Mouse (Mus musculus): ENCODE results near the gene Slc6a16. TPM values are rescaled to one million over a fixed set of nuclear protein-coding genes. Genes with fewer than 3 reads are reported as not detected.

The Slc6a16 gene
- polyA plus RNA-seq, 1 experiment from 2014 or later = not detected

DNA sequence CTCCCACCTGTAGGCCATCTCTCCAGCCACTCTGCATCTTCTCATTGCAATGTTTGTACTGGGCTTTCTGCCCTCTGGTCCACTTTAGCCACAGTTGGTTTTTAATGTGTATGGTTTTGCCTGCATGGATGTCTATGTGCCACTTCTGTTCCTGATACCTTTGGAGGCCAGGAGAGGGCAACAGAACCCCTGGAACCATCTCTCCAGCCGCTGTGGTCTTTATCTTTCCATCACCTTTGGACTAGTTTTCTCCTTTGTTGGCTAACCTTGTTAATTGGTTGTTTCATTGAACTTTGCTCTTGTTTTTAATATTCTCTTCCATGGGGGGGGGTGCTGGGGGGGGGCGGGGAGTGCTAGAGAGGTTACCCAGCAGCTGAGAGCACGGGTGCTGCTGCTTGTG is 23.5 kb downstream of the Slc6a16 start:
- WGBS = 74% methylated on average over 3 of the region's 3 CpGs
- H3K4me1 ChIP-seq (replicated peaks) = no peaks in the 10 kb centered on the region
- no peak for ATAC-seq
- no peaks in the 10 kb centered on the region for H3K36me3 ChIP-seq
- no peaks in the 10 kb centered on the region for H3K9me3 ChIP-seq
- no peak overlapping the region for H3K4me2 ChIP-seq (replicated peaks)
- H3K27ac ChIP-seq = no peak overlapping the region
- no peak overlapping the region for H3K9ac ChIP-seq
- no peaks in the 10 kb centered on the region; the same call in 1 of the 2 replicates for H3K27me3 ChIP-seq (replicated peaks)
- no peak overlapping the region for H3K4me3 ChIP-seq (replicated peaks)

DNA sequence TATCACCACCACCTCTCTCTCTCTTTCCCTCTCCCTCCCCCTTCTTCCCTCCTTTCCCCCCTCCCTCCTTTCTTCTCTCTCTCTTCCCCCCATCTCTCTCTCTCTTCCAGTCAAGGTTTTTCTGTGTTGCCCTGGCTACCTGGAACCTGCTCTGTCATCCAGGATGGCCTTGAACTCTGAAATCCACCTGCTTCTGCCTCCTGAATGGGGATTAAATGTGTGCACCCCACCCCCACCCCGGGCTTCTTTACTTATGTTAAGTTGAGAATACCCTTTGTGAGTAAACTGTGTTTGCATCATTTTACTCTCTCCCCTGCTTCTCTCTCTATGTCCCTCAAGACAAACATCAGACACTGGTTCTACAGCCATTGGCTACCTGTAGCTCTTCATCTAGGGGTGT is 24.6 kb downstream of the Slc6a16 start:
- Histone ChIP-seq H3K27me3 (replicated peaks) (no peaks in the 10 kb centered on the region; the same call in 1 of the 2 replicates), H3K36me3 (no peaks in the 10 kb centered on the region), H3K4me3 (replicated peaks) (no peak overlapping the region), H3K4me2 (replicated peaks) (no peak overlapping the region), H3K4me1 (replicated peaks) (no peaks in the 10 kb centered on the region), H3K9me3 (no peaks in the 10 kb centered on the region), H3K9ac (no peak overlapping the region), H3K27ac (no peak overlapping the region)
- ATAC-seq = no peak
- WGBS = 86% methylated on average over 1 of the region's 1 CpGs

DNA sequence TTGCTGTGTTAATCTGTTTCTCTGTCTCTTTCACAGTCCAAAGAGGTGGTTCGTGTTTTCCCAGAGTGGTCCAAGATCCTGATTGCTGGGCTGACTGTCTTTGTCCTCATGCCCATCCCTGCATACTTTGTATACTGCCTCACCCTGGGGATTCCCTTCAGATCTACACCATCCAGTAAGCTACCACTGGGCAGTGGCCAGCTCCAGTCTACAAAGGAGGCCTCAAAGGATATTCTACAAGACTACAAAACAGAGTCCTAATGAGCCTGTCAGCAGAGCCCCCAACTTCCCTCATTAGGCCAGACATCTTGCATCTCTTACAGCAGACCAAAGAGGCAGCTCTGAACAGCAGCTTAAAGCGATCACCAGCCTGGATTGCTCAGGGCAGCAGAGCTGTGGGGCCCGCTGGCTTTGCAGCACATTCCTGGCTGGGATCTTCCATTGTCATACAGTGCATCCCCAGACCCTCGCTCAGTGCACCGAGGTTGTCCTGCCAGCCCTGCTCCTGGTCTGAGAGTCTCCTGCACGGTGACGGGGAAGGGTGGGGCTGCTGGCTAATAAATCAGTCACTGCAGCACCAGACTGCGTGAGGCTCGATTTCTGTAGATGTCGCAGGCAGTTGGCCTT is 32.0 kb downstream of the Slc6a16 start:
- Histone ChIP-seq H3K9ac (no peak overlapping the region), H3K4me2 (replicated peaks) (no peak overlapping the region), H3K27me3 (replicated peaks) (no peaks in the 10 kb centered on the region; the same call in 1 of the 2 replicates), H3K36me3 (no peaks in the 10 kb centered on the region), H3K4me3 (replicated peaks) (no peak overlapping the region), H3K27ac (no peak overlapping the region), H3K9me3 (no peaks in the 10 kb centered on the region), H3K4me1 (replicated peaks) (no peaks in the 10 kb centered on the region; the same call in 1 of the 2 replicates)
- 41% methylated on average over 10 of the region's 10 CpGs for WGBS
- ATAC-seq = peak; percentile 24; the same call in 1 of the 2 replicates

DNA sequence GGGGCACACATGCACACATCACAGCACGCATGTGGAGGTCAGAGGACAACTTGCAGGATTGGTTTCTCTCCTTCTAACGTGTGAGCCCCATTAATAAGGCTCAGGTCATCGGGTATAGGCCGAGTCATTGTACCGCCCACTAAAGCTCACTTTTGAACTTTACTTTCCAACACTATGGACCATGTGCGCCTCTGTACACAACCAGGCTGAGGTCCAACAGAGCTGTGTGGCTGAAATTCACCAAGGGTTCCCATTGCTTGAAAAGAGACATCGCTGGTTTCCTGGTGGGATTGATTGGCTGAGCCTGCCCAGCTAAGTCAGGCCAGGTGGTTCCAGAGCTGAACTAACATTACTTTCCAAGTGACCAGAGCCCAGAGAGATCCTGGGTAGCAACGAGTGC is 32.8 kb downstream of the Slc6a16 start:
- Histone ChIP-seq H3K9me3 (no peaks in the 10 kb centered on the region), H3K9ac (no peak overlapping the region)
- ATAC-seq = no peak

DNA sequence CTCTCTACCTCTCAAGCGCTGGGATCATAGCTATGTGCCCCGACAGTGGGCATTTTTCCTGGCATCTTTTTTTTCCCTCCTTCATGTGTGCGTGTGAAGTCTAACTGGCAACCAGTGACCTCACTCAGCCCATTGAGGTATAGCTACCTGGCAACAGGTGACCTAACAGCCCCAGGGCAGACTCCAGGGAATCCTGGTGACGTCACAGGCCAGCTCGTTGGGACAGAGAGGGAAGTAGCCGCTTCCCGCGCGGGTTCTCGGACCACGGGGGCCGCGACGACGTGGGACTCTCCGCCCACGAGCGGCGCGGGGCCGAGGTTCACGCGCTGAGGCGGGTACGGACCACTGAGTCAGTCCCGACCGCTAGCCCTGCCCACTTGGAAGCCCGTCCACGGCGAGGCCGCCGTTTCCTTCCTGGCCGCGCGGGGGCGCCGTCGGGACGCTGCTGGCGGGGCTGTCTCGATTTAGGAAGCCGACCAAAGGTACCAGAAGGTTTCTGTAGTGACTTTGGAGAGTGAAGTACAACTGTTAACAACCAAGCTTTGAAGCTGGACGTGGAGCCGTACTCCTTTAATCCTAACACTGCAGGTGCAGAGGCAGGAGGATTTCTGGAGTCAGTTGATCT is 36.4 kb downstream of the Slc6a16 start, which contains the start of gene Slc6a21:
Gene Slc6a21 (plus strand): TSS at position 378 of the 625 bp plus-strand sequence.
- H3K27me3 ChIP-seq (replicated peaks) = no peaks in the 10 kb centered on the region; the same call in 1 of the 2 replicates
- peak within 1 kb of the TSS; percentile 87 for H3K4me2 ChIP-seq (replicated peaks)
- ATAC-seq = peak; percentile 69
- 6% methylated on average over 44 of the region's 44 CpGs for WGBS
- no peaks in the 10 kb centered on the region for H3K36me3 ChIP-seq
- peak within 1 kb of the TSS; percentile 37; the same call in 1 of the 2 replicates for H3K9ac ChIP-seq
- no peak within 1 kb of the TSS for H3K27ac ChIP-seq
- peak within 1 kb of the TSS; percentile 49 for H3K4me3 ChIP-seq (replicated peaks)
- no peaks in the 10 kb centered on the region for H3K9me3 ChIP-seq
- no peaks in the 10 kb centered on the region; the same call in 1 of the 2 replicates for H3K4me1 ChIP-seq (replicated peaks)

More for the DNA sequence above, 32.8 kb downstream of the Slc6a16 start:
- no peaks in the 10 kb centered on the region for H3K36me3 ChIP-seq
- no peak overlapping the region for H3K4me3 ChIP-seq (replicated peaks)
- H3K27me3 ChIP-seq (replicated peaks) = no peaks in the 10 kb centered on the region; the same call in 1 of the 2 replicates
- WGBS = 85% methylated on average over 8 of the region's 8 CpGs
- H3K4me1 ChIP-seq (replicated peaks) = no peaks in the 10 kb centered on the region; the same call in 1 of the 2 replicates
- no peak overlapping the region for H3K4me2 ChIP-seq (replicated peaks)
- no peak overlapping the region for H3K27ac ChIP-seq

DNA sequence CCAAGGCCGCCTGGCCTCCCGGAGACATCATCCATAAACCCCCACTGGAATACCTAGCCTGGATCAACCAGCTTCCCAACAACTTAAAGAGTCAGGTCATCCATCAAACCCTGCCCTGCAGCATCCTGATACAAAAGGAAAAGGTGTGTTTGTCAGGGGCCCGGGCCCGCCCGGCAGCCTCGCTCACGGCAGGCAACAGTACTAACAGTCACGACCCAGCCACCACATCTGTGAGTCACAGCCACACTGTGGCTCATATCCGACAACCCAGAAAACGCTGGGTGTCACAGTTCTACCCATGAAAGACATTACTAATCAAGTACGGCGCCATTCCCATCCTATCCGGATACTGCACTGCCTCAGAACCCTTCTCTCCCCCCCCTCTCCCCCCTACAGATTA is 45.6 kb downstream of the Slc6a16 start:
- no peaks in the 10 kb centered on the region for H3K4me1 ChIP-seq (replicated peaks)
- no peaks in the 10 kb centered on the region for H3K36me3 ChIP-seq
- H3K4me2 ChIP-seq (replicated peaks) = no peak overlapping the region
- H3K9me3 ChIP-seq = no peaks in the 10 kb centered on the region
- no peak overlapping the region for H3K9ac ChIP-seq
- H3K4me3 ChIP-seq (replicated peaks) = no peak overlapping the region
- H3K27me3 ChIP-seq (replicated peaks) = no peaks in the 10 kb centered on the region
- H3K27ac ChIP-seq = no peak overlapping the region
- WGBS = 80% methylated on average over 13 of the region's 13 CpGs
- ATAC-seq = no peak

DNA sequence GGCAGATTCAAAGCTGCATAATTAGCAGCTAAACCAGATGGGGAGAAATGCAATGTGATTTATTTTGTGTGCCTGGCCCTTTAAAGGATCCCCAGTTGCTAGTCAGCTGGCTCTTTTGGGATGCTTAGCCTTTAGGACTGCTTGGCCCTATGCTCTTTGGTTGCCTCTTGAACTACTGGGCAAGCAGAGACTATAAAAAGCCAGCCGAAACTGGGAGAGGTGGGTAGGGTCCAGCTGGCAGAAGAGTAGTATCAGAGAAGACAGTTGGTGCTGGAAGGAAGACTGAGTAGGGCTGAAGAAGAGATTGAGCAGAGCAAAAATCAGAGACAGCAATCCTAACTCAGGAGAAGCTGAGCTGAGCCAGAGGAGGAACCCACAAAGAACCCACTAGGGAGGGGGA is 55.7 kb downstream of the Slc6a16 start:
- 0 out of 2 replicates have a peak, but pooled peaks cover 2% of the 10 kb centered on the region for H3K27me3 ChIP-seq (replicated peaks)
- H3K27ac ChIP-seq = no peak overlapping the region
- no peaks in the 10 kb centered on the region for H3K36me3 ChIP-seq
- peaks cover 5% of the 10 kb centered on the region for H3K4me1 ChIP-seq (replicated peaks)
- H3K4me3 ChIP-seq (replicated peaks) = no peak overlapping the region
- ATAC-seq = no peak
- no peak overlapping the region for H3K4me2 ChIP-seq (replicated peaks)
- H3K9me3 ChIP-seq = no peaks in the 10 kb centered on the region
- 79% methylated on average over 1 of the region's 1 CpGs for WGBS
- H3K9ac ChIP-seq = no peak overlapping the region

DNA sequence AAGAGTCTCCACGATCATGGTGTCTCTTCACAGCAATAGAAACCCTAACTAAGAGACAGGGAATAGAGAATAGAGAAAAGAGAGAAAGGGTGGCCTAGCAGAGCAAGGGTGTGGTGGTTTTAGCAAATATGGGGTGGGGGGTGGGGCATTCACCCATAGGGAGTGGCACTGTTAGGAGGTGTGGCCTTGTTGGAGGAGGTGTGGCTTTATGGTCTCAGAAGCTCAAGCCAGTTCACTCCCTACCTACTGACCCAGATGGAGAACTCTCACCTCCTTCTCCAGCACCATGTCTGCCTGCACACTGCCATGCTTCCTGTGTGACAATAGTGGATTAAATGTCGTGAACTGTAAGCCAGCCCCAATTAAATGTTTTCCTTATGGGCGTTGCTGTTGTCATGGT is 56.7 kb downstream of the Slc6a16 start:
- 62% methylated on average over 3 of the region's 3 CpGs for WGBS
- Histone ChIP-seq H3K4me2 (replicated peaks) (no peak overlapping the region), H3K4me1 (replicated peaks) (peaks cover 5% of the 10 kb centered on the region), H3K4me3 (replicated peaks) (no peak overlapping the region), H3K36me3 (no peaks in the 10 kb centered on the region), H3K27me3 (replicated peaks) (0 out of 2 replicates have a peak, but pooled peaks cover 2% of the 10 kb centered on the region), H3K9me3 (no peaks in the 10 kb centered on the region), H3K9ac (no peak overlapping the region), H3K27ac (no peak overlapping the region)
- no peak for ATAC-seq

DNA sequence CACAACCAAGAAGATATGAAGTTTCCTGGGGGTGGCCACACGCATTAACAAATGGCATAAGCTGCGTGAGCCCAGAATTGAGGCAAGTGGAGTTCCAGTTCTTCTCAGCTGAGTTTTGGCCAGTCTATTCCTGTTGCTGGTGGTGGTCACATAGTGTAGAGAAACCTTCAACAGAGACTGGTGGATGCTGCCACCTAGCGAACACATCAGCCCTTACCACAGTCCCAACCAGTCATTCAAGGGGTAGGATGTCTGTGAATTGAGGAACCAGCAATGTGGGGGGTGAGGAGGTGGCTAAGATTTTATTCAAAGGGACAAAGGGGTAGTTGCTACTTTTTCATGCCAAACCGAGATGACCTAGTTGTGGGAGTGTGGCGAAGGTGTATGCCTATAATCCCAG is 58.9 kb downstream of the Slc6a16 start:
- H3K27me3 ChIP-seq (replicated peaks) = no peaks in the 10 kb centered on the region
- H3K36me3 ChIP-seq = 0 out of 2 replicates have a peak, but pooled peaks cover 7% of the 10 kb centered on the region
- peak; percentile 79 for ATAC-seq
- no peak overlapping the region for H3K4me2 ChIP-seq (replicated peaks)
- no peaks in the 10 kb centered on the region for H3K9me3 ChIP-seq
- H3K9ac ChIP-seq = no peak overlapping the region
- H3K4me3 ChIP-seq (replicated peaks) = no peak overlapping the region
- H3K4me1 ChIP-seq (replicated peaks) = peaks cover 7% of the 10 kb centered on the region
- H3K27ac ChIP-seq = no peak overlapping the region
- WGBS = 14% methylated on average over 5 of the region's 5 CpGs

DNA sequence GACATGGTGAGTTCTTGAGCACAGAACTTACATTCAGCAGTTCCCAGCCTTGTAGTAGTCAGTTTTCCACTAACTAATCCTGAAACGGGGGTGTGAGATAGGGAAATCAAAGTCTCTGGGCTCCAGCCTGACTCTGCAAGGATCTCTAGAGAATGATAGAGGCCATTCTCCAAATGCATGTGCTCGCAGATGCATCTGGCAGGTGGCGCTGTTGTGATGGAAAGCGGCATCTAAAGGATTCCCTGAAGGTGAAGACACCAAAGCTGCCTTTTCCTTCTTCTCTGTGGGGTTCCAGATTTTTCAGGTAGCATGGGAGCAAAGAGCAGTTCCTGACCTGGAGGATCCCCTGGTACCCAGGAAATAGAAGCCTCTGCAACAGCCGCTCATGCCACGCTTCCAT is 59.4 kb downstream of the Slc6a16 start:
- ATAC-seq = no peak; the same call in none of the 2 replicates
- Histone ChIP-seq H3K4me1 (replicated peaks) (peaks cover 9% of the 10 kb centered on the region), H3K9ac (no peak overlapping the region), H3K4me2 (replicated peaks) (no peak overlapping the region), H3K36me3 (0 out of 2 replicates have a peak, but pooled peaks cover 7% of the 10 kb centered on the region), H3K9me3 (no peaks in the 10 kb centered on the region), H3K27ac (no peak overlapping the region), H3K4me3 (replicated peaks) (no peak overlapping the region), H3K27me3 (replicated peaks) (no peaks in the 10 kb centered on the region)
- WGBS = 13% methylated on average over 6 of the region's 6 CpGs

DNA sequence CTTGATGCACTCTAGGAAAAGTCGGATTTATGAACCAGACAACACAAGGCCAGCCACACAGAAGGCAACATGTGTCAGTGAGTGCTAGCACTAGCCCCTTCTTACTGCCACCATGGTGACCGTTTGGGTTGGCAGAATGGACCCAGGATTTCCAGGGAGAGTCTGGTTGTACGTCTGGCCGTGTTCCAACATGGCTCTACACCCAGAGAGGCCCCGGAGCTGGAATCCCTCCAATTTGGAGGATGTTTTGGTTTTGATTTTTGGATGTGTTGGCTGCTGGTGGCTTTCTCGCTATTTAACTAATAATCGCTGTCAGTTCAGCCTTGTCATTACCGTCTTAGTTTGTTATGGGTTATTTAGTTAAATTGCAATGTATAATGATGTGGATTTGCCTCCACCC is 61.7 kb downstream of the Slc6a16 start:
- no peak overlapping the region for H3K27ac ChIP-seq
- no peak overlapping the region for H3K4me3 ChIP-seq (replicated peaks)
- WGBS = 67% methylated on average over 8 of the region's 8 CpGs
- 0 out of 2 replicates have a peak, but pooled peaks cover 7% of the 10 kb centered on the region for H3K36me3 ChIP-seq
- no peaks in the 10 kb centered on the region for H3K9me3 ChIP-seq
- ATAC-seq = no peak
- H3K27me3 ChIP-seq (replicated peaks) = no peaks in the 10 kb centered on the region
- no peak overlapping the region for H3K9ac ChIP-seq
- no peak overlapping the region for H3K4me2 ChIP-seq (replicated peaks)
- H3K4me1 ChIP-seq (replicated peaks) = peaks cover 9% of the 10 kb centered on the region

DNA sequence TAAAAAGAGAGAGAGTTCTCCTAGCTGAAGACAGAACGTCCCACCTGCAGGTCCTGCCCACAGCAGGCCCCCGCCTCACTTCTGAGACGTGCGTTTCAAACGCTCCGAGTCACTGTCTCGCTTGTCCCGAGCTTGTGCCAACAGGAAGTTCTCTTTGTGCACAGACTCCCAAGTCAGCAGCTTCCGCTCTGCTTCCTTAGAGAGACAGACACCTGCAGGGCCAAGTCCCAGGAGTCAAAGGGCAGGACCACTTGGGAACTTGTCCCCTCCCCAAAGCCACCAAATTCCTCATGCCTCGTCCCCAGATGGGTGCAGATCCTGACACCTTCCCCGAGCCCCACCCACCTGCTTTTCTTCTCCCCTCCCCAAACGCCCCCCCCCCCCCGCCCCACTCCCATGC is 64.0 kb downstream of the Slc6a16 start:
- no peaks in the 10 kb centered on the region for H3K9me3 ChIP-seq
- peak overlapping the region; percentile 30 for H3K4me2 ChIP-seq (replicated peaks)
- peak; percentile 41 for ATAC-seq
- H3K36me3 ChIP-seq = 0 out of 2 replicates have a peak, but pooled peaks cover 7% of the 10 kb centered on the region
- WGBS = 27% methylated on average over 11 of the region's 13 CpGs
- peaks cover 10% of the 10 kb centered on the region for H3K4me1 ChIP-seq (replicated peaks)
- H3K27ac ChIP-seq = no peak overlapping the region
- H3K9ac ChIP-seq = no peak overlapping the region
- no peaks in the 10 kb centered on the region for H3K27me3 ChIP-seq (replicated peaks)
- H3K4me3 ChIP-seq (replicated peaks) = no peak overlapping the region; the same call in 1 of the 2 replicates
